Mouse (Mus musculus): ENCODE data around the gene Olfr1394.
"Not testable (repeated sequence)": the region's sequence is repeated elsewhere in the genome, so short reads cannot be mapped to it uniquely, and the experiment has no call there.

The Olfr1394 gene

DNA sequence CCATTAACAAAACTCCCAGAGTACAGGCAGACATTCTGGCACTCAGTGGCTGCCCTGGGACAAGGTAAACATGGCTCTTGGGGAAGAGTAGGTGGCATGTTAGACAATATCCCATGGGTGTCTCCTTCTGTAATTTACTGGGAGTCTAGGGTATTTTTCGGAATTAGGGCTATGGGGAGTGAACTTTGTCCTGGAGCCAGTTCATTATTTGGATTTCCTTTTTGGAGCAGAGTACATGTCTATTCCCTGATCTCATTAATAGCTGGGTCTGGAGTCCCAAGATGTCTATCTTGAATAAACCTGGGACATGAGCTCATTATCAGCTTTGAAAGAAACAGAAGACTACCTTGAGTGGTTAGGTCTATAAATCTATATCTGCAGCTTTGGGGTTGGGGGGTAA, at the start of gene Olfr1394:
Olfr1394 (plus strand) TSS at position 301 of the 400 bp plus-strand sequence.
- DNase-seq (ENCODE audit: low read depth): no peak

DNA sequence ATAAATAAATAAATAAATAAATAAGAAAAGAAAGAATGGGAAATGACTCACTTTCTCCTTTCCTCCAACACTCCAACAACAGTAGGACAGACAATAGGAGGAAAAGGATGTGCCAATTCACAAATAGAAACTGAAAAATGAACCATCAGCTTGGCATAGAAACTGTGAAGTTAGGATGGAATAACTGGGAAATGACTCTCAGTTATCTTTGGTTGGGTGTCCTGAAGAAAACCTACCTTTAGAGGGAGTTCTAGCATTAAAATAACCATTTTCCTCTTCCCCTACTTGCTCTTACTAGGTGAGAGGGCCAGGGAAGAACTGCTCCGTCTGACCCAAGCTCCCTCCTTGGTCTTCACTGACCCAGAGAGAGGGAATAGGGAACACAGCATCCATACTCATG, 48.4 kb upstream of the Olfr1394 start:
- DNase-seq (ENCODE audit: low read depth): no peak

DNA sequence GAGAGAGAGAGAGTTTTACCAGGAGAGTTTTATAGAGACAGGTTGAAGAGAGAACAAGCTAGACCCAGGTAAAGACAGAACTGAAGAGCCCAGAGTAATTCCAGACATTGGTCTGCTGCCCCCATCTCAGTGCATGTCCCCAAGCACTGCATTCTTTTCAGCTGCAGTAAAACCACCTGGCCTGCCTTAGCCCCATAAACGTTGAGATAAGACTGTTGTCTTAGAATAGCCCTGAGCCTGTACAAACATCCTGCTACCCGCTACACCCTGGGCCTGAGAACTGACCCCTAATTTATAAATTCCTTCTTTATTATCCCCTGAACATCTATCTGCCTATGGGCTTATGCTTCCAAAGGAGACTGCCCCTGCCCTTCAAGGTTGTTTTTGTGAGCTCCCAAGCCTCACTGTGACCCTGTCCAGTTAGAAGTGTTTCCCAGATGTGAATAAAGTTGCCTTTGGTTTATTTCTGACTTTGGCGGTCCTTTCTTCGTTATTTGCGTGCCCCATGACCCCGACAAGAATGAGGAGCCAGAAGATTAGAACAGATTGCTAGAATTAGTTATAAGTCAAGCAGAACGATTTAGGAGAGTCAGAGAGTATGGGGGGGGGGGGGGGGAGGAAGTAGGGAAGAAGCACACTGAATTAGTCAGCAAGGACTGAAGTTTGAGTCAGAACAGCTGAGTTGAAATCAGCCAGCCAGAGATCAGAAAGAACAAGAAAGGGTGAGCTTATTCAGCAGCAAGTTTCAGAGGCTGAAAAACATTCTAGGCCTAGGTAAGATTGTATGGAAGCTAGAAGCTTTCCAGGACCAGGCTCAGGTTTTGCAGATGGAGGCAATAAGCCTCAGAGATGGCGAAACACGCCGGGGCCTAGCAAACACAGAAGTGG, 46.3 kb upstream of the Olfr1394 start:
- DNase-seq (ENCODE audit: low read depth): no peak

DNA sequence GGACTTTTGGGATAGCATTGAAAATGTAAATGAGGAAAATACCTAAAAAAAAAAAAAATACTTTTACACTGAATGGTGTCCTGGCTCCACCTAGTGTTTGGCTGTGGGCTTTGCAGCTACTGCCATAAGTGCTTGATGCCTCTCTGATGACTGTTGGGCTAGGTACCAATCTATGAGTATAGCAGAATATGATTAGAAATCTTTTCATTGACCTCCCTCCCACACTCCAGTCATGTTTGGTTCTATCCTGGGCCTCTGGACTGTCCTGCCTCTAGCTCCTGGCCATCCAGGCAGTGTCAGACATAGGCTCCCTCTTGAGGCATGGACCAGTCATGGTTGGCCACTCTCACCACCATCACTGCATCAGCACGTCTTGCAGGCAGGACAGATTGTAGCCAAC, 45.3 kb upstream of the Olfr1394 start:
- peak; percentile 80 for DNase-seq (ENCODE audit: low read depth)

DNA sequence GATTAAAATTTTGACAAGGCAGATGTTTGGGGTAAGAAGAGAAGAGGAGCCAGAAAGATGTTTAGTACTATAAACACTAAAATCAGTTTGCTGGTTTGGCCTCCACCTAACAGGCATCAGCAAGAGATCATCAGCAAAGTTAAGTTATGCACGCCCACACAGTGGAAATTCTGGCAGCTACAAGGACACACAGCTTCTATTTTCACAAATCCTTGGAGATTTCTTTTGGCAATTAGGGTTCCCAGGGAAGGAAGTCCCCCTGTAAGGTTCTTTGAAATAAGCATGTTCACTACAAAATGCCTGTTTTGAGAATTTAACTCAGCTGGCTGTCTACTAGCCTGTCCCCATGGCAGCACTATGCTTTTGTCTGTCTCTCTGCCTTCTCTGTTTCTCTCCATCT, 43.2 kb upstream of the Olfr1394 start:
- no peak for DNase-seq (ENCODE audit: low read depth)

DNA sequence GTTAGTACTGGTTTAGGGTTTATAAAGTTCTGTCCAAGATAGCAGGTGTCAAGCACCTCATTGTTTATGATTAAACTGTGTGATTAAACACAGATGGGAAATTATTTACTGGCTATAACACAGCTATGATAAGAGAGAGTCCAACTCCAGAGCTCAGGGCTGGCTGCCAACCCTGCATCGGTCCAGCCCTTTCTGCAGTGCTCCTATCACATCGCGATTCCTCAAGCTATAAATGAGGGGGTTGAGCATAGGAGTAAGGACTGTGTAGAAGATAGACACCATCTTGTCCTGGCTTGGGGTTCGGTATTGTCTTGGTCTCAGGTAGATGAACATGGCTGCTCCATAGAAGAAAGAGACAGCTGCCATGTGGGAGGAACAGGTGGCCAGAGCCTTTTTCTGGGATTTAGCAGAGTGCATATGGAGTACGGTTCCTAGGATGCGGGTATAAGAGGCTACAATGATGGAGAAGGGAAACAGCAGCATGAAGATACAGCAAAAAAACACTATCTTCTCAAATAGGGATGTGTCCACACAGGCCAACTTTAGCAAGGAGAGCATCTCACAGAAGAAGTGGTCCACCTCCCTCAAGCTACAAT, 41.5 kb upstream of the Olfr1394 start:
- no peak for DNase-seq (ENCODE audit: low read depth)

DNA sequence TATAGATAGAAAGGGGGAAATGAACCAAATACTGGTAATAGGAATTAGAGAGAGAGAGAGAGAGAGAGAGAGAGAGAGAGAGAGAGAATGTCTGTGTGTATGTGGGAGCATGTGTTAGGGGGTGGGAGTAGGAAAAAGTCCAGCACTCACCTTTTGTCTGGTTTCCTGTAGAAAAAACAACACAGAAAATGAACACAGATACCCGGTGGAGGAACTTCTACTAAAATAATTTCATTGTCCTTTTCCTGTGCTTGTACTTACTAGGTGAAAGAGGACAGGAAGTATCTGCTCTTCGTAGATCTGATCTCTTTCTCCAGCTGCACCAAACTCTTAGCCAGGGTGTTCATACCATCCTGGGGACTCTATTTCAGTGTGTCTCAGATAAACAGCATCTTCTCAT, 40.0 kb upstream of the Olfr1394 start:
- no peak for DNase-seq (ENCODE audit: low read depth)

DNA sequence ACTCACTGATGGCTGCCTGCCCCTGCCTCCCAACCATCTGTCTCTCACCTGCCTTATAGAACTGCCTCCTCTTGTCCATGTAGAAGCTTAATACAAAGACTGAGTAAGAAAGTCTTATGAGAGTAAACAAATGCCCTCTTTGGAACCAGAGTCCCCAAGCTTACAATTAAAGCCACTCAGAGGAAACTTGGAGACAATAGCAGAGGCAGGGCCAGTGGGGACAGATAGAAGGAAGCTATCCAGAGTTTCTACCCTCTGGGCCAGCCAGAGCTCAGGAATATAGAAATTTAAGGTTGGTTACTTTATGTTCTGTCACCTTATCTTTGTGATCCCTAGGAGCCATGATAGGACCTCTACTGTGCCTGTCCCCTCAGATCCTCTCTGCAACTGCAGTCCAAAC, 39.4 kb upstream of the Olfr1394 start, which contains the start of gene Olfr1396:
Olfr1396 (minus strand) TSS at position 101 of the 400 bp plus-strand sequence.
- no peak for DNase-seq (ENCODE audit: low read depth)

DNA sequence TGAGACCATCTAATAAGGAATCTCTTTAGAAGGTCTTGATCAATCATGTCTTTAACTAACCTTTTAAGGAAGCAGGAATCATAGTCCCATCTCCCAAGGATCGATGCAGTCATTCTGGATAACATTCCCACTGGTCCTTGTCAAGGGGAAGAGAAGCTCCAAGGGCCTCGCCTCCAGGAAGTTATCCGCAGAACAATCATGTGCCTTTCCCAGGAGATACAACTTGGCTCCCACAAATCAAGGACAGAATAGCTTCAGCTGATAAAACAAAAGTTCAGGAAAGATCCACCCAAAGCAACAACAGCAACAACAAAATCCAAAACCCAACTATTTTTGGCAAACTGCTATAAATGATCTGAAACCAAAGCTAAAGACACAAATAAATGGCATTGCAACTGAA, 34.5 kb upstream of the Olfr1394 start:
- DNase-seq (ENCODE audit: low read depth): no peak

DNA sequence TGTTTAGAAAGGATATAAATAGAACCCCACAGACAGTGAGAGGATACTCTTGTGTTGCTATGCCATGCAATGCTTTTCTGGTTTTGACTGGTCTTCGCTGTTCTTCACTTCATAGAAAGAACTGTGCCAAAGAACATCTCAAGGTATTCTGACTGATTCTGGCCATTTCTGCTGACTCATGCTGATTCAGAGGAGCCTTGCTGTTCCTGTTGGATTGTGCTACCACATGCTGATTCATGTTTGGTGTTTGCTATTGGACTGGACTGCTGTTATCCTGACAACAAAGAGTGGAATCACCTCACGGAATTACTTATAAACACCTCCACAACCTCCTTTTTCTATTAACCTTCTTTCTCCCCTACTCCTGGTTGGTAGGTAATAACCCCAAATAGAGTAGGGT, 30.0 kb upstream of the Olfr1394 start:
- no peak for DNase-seq (ENCODE audit: low read depth)

DNA sequence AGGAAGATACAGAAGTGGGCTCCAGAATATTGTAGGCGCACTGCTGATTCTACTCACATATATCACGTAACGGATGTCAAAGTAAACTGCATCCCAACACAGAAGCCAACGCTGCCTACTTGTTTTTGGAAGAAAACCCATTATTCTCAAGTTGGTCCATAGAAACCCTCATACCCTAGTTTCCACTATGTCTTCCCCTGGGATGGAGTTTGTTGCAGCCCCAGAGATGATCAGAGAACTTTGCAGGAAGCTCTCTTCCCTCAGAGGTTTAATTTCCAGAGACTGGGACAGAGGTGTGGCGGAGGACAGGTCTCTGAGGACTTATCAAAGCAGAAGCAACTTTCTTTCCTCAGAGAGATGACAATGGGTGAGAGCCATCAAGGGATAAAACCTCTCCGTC, 12.2 kb upstream of the Olfr1394 start, which contains the start of gene Olfr1395:
Olfr1395 (plus strand) TSS at position 301 of the 400 bp plus-strand sequence.
- DNase-seq (ENCODE audit: low read depth): no peak

DNA sequence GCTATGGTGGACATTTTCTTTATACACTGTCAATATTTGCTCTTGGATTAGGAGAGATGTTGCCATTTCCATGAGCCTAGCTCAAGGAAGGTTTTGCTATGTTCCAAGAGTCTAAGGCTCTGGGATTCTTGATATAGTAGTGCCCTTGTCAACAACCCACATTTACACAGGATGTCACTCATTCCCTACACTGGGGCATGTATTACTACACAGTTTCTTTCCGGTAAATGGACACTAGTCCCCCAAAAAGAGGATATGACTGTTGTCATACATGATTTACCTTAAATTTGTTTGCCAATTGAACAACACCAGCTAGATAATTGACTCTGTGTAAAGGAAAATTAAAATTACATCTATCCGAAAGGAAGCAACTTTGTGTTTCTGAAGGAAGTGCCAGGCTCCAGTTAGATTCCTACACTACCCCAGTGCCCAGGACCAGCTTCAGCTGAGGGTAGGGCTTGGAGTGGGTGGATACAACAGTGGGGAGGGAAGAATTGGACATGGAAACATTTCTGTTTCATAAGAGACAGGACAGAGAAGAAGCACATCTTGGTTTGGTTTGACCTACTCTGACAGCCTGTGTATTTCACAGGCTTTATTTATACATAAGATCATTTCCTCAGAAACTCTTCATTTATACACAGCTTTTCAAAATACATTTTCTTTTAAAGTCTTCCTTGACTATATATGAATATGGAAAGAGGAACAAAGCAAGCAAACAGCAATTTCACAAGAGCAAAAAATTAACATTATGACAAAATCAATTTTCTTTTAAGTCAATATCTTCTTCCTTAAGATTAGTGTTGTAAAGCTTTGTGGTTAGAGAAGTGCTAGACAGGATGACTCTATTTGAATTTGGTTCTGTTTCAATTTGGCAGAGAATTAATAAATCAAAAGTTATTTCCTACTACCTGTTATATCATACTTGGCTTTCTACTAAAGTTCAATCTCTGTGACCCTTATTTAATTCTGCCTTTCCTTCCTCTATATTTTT, 2.9 kb downstream of the Olfr1394 start:
- no peak for DNase-seq (ENCODE audit: low read depth)

DNA sequence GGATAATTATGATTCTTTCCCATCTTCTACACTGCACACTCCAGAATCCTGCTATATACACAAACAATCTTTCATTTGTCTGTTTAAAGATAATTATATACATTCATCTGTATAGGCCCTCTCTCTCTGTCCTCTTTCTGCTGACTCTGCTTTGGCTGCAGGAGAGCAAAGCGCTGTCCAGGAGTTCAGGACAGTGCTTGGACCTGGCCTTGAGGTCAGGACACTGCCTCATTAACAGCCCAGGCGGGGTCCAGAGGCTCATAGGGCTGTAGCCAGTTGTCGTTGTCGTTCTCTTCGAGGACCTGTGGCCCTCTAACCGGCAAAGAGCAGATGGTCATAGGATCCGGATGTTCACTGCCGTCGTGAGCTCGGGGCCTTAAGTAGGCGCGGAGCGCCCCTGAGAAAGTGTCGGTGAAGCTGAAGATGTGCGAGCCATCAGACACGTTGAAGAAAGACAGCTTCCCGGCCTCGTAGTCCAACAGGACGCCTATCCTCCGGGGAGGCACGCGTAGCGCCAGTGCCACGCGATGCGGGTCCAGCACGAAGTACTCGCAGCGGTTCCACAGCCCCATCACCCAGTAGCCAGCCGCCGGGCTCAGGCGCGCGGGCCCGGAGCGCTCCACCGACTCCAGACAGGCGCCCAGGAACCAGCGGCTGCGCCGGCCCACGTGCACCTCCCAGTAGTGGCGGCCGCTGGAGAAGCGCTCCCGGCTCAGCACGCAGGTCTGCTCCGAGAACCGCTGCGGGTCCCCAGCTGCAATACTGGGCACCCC, 14.8 kb downstream of the Olfr1394 start:
- no peak for DNase-seq (ENCODE audit: low read depth)

DNA sequence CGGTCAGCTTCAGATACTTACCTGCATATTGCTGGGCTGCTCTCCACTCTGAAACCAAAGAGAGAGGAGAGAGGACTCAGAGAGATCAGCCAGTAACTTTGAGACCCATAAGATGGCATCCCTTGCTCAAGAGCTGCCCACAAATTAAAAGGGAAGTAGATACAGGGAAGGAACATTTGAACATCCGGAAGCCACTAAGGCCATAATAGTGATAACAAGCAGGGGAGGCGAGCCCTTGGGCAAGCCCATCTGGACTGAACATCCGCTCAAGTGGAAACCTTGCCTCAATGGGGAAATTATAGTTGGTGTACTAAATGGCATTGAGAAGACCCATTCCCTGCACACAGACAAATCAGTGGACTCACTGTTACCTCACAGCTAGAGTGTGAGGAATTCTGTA, 16.4 kb downstream of the Olfr1394 start:
- no peak for DNase-seq (ENCODE audit: low read depth)

DNA sequence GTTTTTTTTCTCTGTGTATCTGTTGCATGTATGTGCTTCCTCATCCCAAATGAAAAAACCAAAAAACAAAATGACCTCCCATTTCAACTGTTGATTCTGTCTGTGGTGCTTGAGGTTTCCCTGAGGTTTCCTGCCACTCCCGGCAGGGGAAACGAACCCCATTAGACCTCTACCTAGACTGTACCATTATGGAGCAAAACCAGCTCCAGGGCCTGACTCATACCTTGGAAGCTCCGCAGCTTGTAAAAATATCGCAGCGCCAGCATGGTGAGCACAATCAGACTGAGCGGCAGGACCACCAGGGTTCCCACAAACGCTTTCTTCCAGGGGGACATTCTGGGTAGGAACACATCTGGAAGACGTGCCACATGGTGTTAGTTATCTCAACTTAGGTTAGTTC, 21.2 kb downstream of the Olfr1394 start:
- DNase-seq (ENCODE audit: low read depth): no peak

DNA sequence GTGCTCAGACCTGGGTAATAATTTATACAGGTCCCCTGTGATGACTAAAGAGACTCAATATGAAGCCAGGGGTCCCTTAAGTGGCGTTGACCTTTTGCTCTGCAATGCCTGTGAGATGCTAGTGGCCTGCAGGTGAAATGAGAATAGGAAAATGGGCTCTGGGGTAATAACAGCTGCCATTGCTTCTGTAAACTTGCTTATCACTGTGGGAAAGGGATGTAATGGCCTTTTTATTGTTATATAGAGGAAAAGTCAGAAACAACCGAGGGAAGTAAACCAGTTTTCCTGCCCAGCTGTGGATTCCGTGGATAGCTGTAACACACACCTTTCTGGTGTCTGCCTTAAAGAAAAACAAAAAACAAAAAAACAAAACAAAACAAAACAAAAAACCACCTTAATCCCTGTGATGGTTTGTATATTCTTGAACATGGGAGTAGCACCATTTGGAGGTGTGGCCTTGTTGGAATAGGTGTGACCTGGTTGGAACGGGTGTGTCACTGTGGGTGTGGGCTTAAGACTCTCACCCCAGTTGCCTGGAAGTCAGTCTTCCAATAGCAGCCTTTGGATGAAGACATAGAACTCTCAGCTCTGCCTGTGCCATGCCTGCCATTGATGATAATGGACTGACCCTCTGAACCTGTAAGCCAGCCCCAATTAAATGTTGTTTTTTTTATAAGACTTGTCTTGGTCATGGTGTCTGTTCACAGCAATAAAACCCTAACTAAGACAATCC, 22.0 kb downstream of the Olfr1394 start:
- not testable (repeated sequence) for DNase-seq (ENCODE audit: low read depth)

DNA sequence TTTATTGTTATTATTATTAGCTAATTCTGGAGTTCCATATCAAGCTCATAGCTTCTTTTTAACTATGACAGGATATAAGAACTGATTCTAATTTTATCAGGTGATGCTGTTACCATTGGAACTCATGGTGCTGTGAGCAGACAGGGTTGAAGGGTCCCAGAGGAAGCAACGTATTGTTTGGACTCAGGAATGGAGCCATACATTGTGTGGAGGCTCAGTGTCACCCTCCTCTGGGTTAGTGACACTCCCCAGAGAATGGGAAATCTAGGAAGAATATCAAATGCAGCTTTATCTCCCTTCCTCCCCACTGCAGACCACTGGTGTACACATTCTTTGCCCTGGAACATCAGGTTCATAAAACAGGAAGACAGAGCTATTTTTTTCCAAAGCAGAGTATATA, 29.0 kb downstream of the Olfr1394 start:
- no peak for DNase-seq (ENCODE audit: low read depth)

DNA sequence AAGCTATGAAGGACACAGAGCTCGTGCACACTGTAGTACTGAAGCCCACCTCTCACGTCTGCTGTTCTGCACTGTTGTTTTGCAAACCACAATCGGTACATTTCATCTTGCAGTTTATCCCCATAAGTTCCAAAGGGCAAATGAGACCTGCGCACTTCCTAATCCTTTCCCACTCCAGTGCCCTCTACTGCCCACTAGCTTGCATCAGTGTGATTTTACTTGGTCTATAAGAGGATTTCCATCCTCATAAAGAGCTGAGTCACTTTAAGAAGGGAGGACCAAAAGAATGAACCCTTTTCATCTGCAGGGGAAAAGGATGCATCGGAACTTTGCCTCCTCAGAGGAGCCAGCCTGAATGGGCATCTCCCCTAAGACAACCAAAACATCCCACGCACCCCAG, 32.3 kb downstream of the Olfr1394 start:
- DNase-seq (ENCODE audit: low read depth): no peak

DNA sequence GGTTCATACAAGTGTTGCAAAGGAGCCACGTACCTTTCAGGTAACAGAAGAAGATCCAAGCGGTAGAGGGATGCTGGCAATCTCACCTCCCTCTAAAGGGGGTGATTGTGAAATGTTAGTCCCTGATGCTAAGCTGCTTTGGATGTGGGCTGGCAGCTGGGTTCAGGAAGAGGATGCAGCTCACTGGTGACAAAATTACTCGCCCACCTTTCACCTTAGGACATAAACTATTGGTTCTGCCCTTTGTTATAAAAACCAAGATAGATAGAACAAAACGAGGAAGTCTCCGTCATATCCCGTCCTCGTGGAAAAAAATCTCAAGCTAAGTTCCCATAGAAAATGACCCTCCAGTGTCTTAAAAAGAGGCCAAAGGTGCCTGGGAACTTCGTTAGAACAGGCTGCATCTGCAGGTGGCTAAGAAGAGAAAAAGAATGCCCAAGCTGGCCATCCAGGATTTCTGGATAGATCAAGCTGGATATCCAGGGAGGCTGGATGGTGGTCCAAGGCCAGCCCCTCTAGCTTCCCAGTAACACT, 32.8 kb downstream of the Olfr1394 start, which contains the start of gene Btnl9:
Btnl9 (minus strand) TSS at position 205 of the 534 bp plus-strand sequence.
- no peak for DNase-seq (ENCODE audit: low read depth)

DNA sequence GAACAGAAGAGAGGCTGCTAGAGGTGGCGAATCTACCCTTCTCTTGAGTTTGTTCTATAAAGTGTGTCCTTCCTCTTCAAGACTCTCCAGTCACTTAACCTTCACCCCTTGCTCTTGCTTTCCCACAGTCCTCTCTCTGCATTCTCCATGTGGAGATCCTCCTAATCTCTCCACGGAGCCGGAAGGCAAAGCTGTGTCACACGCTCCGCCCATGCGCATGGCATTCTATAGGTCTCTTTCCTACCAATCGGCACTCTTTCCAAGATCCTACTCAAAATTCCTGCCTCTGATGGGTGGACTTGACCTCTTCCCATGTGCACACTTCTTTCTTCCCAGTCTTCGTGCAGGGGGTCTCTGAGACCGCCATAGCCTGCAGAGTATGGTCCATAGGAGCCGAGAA, 33.5 kb downstream of the Olfr1394 start:
- no peak for DNase-seq (ENCODE audit: low read depth)
